Mouse (Mus musculus) testis, adult 2 months (tissue): ENCODE measurements at regions not wholly inside any gene's neighbourhood (a gene's known extent, or its start where the extent isn't known, plus 50 kb on each side); places are given as distances from the start of the nearest gene placed in this dataset.

Experiments used
- H3K27ac ChIP-seq: fragments of 200-500 bp; 2 replicates; pipeline ENCODE4 v1.5.1; 2012; ENCODE audit warnings: low read depth, low read length; ENCODE audit not compliant: control insufficient read depth, insufficient read depth
- H3K27me3 ChIP-seq: fragments of 200-500 bp; 2 replicates; pipeline ENCODE4 v1.6.1; 2012; ENCODE audit warnings: mild to moderate bottlenecking, low read length, moderate library complexity; ENCODE audit not compliant: control insufficient read depth, insufficient read depth
- H3K36me3 ChIP-seq: fragments of 200-500 bp; 2 replicates; pipeline ENCODE4 v1.6.1; 2012; ENCODE audit warnings: mild to moderate bottlenecking, low read length; ENCODE audit not compliant: control insufficient read depth, insufficient read depth
- H3K4me1 ChIP-seq: fragments of 200-500 bp; 2 replicates; pipeline ENCODE4 v1.6.1; 2012; ENCODE audit warnings: low read length; ENCODE audit not compliant: control insufficient read depth, insufficient read depth
- H3K4me3 ChIP-seq: fragments of 200-500 bp; 2 replicates; pipeline ENCODE4 v1.5.1; 2012; ENCODE audit warnings: low read depth, mild to moderate bottlenecking, low read length, moderate library complexity, mixed read lengths; ENCODE audit not compliant: control insufficient read depth
- CTCF ChIP-seq: fragments of 200-500 bp; IDR thresholded peaks from 2 replicates; pipeline ENCODE4 v1.5.1; 2012; ENCODE audit warnings: low read depth, mild to moderate bottlenecking, inconsistent platforms, low read length, moderate library complexity; ENCODE audit not compliant: control insufficient read depth, insufficient read depth, insufficient replicate concordance
- POLR2A ChIP-seq: fragments of 200-500 bp; IDR thresholded peaks from 2 replicates; pipeline ENCODE4 v1.6.1; 2012; ENCODE audit warnings: low read depth, mild to moderate bottlenecking, inconsistent platforms, low read length, moderate library complexity; ENCODE audit not compliant: control insufficient read depth

DNA sequence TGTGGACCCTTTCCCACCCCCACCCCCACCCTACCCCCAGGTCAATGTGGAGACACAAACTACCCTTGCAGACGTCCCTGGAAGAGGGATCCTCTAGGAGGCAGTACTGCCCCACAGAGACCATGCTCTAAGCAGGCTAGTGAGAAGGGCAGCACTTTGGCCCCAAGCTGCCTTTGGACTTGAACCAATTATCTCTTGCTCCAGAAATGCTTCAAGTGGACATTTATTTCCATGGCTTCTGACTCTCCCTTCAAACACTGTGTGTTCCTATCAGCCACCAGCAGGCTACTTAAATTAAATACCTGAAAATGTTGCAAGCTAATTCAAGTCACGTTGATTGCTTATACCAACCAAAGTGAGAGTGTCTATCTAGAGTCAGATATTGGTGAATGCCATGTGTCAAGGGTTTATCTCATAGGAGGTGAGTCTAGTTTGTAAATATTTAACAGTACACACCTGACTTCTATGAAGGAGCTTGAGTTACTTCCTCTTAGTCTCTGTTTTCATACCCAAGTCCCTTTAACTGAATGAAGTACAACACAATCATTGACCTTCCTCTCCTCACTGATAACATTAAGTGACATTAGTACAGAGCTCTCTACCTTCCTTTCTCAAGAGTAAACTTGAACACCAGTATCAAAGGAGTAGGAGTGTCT lies 435.7 kb downstream of the Efnb2 start:
- no peaks in the 10 kb centered on the region for H3K4me1 ChIP-seq
- no peak overlapping the region for H3K27ac ChIP-seq
- no peaks in the 10 kb centered on the region for H3K27me3 ChIP-seq
- no peaks in the 10 kb centered on the region for H3K36me3 ChIP-seq
- TF ChIP-seq CTCF (peak; percentile 20; the same call in 1 of the 2 replicates), POLR2A (no peak)
- no peak overlapping the region for H3K4me3 ChIP-seq

- Histone ChIP-seq H3K4me1 (no peaks in the 10 kb centered on the region; the same call in 1 of the 2 replicates), H3K27me3 (no peaks in the 10 kb centered on the region), H3K4me3 (no peak overlapping the region), H3K36me3 (no peaks in the 10 kb centered on the region), H3K27ac (no peak overlapping the region)
- no peak for TF ChIP-seq POLR2A
- no peak for TF ChIP-seq CTCF
Observed at GRCm38 (mm10) chr8:8220395-8221031, 440.5 kb downstream of the Efnb2 start.

GRCm38 (mm10) chr8:8219701-8220394 lies 441.2 kb downstream of the Efnb2 start:
- Histone ChIP-seq H3K27me3 (no peaks in the 10 kb centered on the region), H3K27ac (no peak overlapping the region), H3K36me3 (no peaks in the 10 kb centered on the region), H3K4me1 (no peaks in the 10 kb centered on the region; the same call in 1 of the 2 replicates), H3K4me3 (no peak overlapping the region)
- TF ChIP-seq POLR2A (no peak), CTCF (no peak)

DNA sequence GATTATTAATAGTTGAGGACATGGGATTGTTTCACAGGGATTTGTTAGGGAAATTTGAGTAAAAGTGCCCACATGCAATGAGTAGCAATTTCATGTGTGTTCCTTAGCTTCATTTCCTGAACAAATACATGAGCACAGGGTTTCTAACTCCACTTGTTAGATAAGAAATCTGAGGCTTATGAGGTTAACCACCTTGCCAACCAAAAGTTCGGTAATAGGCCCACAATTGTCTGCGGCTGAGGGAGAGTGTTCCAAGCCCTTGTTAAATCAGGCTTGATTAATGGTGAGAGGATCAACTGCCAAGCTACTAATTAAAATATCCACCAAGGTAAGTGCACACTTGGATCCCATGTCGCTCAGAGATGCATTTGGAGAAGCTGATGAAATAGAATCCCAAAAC lies 468.0 kb downstream of the Efnb2 start:
- TF ChIP-seq CTCF, result no peak
- no peak overlapping the region for H3K4me3 ChIP-seq
- no peaks in the 10 kb centered on the region for H3K27me3 ChIP-seq
- H3K36me3 ChIP-seq, result no peaks in the 10 kb centered on the region
- no peak overlapping the region for H3K27ac ChIP-seq
- H3K4me1 ChIP-seq, result no peaks in the 10 kb centered on the region

GRCm38 (mm10) chr8:8186046-8186445 lies 475.0 kb downstream of the Efnb2 start:
- H3K27ac ChIP-seq, result no peak overlapping the region
- TF ChIP-seq POLR2A, result no peak
- TF ChIP-seq CTCF, result no peak

GRCm38 (mm10) chr8:8183233-8183622 lies 477.8 kb downstream of the Efnb2 start:
- Histone ChIP-seq H3K27ac (no peak overlapping the region), H3K36me3 (no peaks in the 10 kb centered on the region), H3K27me3 (no peaks in the 10 kb centered on the region), H3K4me3 (no peak overlapping the region), H3K4me1 (no peaks in the 10 kb centered on the region)
- TF ChIP-seq CTCF, result no peak
- TF ChIP-seq POLR2A, result no peak

More at GRCm38 (mm10) chr8:8186046-8186445, 475.0 kb downstream of the Efnb2 start:
- no peaks in the 10 kb centered on the region for H3K27me3 ChIP-seq
- H3K4me1 ChIP-seq, result no peaks in the 10 kb centered on the region
- H3K36me3 ChIP-seq, result no peaks in the 10 kb centered on the region
- no peak overlapping the region for H3K4me3 ChIP-seq

DNA sequence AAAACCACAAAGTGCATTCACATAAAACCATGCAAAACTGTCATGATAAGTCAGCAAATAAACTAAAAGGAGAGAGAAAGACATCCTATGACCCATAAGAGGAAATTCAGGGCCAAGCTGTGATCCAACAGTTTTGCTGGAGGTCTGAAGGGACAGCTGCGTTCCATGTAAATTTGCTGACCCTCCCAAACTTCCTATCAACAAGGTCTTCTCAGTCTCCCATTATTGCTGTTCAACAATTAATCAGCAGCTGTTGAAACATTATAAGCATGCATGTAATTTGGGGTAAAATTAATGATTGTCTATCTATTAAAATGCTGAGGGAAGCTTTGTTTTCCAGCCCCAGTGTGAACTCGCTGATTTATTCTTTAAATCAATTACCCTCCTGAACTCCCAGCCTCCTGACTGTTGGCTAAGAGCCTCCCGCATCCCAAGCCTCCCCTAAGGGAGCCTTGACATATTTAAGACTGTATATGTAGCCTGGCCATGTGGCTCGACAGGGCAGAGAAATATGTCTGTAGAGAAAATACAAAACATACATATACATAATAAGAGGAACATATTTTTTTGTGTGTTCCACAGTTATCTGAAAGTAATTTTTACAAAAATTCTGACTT lies 478.3 kb downstream of the Efnb2 start:
- Histone ChIP-seq H3K36me3 (no peaks in the 10 kb centered on the region), H3K4me3 (no peak overlapping the region)

More for the DNA sequence above, 478.3 kb downstream of the Efnb2 start:
- Histone ChIP-seq H3K27me3 (no peaks in the 10 kb centered on the region), H3K27ac (no peak overlapping the region), H3K4me1 (no peaks in the 10 kb centered on the region)
- TF ChIP-seq CTCF (no peak), POLR2A (no peak)
